Mouse (Mus musculus): ENCODE results near the gene Bptf.
"Not testable (repeated sequence)": the region's sequence is repeated elsewhere in the genome, so short reads cannot be mapped to it uniquely, and the experiment has no call there.

Gene Bptf

GRCm38 (mm10) chr11:107131749-107132421 lies at the start of gene Bptf:
Gene Bptf (minus strand): TSS chr11:107132127.
- DNase-seq (ENCODE audit: low spot score in 2 of 2): peak; percentile 86 to 91

- DNase-seq (ENCODE audit: low spot score in 2 of 2): no peak
These were observed 29.3 kb upstream of the Bptf start for GRCm38 (mm10) chr11:107161215-107161614.

DNA sequence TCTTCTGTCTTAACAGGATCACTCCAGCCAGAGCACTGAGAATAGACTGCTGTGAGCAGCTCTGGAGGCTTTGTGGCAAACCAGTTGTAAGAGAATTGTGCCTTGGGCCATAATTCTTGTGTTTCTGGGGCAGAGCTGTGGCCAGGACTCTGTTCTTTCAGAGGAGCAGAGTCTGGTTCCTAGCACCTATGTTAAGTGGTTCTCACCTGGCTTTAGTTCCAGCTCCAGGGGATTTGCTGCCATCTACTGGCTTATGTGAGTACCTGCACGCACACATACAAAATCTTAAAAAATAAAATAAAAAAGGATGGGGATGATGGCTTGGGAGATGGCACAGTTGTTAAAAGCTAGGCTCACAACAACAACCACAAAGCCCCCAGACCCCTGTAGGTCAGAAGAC lies 27.1 kb upstream of the Bptf start:
- DNase-seq (ENCODE audit: low spot score in 2 of 2): peak in 1 of 2 experiments; percentile 26

GRCm38 (mm10) chr11:107156977-107157642 lies 25.2 kb upstream of the Bptf start:
- DNase-seq (ENCODE audit: low spot score in 2 of 2): no peak

DNA sequence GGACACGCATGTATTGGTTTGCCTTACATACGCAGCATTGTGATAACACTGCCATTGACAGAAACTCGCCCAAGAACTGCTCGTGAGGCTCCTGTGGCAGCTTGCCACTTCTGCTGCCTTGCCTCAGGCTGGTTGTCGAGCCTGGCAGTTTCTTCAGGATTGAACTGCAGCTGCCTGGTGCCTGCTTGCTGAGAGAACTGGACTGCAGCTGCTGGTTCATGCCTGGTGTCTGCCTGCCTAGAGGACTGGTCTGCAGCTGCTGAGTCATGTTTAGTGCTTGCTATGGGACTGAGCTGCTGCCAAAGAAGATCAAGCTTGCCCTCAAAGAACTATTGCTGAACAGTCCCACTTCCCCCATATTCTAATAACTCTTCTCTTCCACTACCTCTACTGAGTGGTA lies 23.4 kb upstream of the Bptf start:
- no peak for DNase-seq (ENCODE audit: low spot score in 2 of 2)

DNA sequence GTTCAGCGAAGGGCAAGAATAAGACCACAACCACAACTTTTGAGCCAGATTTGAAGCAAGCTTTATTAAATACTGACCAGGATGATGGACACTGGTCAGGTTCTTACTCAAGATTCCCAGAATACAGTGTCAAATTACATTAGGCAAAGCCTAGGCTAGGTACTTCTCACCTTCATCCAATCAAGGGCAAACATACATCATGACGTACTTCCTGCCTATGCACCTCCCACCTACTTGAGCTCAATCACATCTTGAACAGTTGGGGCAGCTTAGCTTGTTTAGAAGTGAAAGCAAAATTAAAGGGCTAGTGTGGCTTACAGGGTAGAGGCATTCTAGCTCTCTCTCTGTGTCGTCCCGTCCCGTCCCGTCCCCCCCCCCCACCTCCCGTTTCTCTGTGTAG lies 22.5 kb upstream of the Bptf start:
- DNase-seq (ENCODE audit: low spot score in 2 of 2): no peak

GRCm38 (mm10) chr11:107153645-107154044 lies 21.7 kb upstream of the Bptf start:
- no peak for DNase-seq (ENCODE audit: low spot score in 2 of 2)

GRCm38 (mm10) chr11:107151809-107152208 lies 19.9 kb upstream of the Bptf start:
- DNase-seq (ENCODE audit: low spot score in 2 of 2): peak; percentile 15 to 45

DNA sequence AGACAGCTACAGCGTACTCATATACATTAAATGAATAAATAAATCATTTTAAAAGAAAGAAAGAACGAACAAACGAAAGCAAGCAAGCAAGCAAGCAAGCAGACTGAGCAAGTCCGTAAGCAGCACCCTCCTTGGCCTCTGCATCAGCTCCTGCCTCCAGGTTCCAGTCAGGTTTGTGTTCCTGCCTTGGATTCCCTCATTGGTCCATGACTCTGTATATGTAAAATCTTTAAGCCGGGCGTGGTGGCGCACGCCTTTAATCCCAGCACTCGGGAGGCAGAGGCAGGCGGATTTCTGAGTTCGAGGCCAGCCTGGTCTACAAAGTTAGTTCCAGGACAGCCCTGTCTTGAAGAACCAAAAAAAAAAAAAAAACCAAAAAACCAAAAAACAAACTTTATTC lies 12.0 kb upstream of the Bptf start:
- not testable (repeated sequence) for DNase-seq (ENCODE audit: low spot score in 2 of 2)

- no peak for DNase-seq (ENCODE audit: low spot score in 2 of 2)
These were observed 10.5 kb upstream of the Bptf start for GRCm38 (mm10) chr11:107142382-107142781.

GRCm38 (mm10) chr11:107140756-107141155 lies 8.8 kb upstream of the Bptf start:
- peak in 1 of 2 experiments; percentile 32 for DNase-seq (ENCODE audit: low spot score in 2 of 2)

DNA sequence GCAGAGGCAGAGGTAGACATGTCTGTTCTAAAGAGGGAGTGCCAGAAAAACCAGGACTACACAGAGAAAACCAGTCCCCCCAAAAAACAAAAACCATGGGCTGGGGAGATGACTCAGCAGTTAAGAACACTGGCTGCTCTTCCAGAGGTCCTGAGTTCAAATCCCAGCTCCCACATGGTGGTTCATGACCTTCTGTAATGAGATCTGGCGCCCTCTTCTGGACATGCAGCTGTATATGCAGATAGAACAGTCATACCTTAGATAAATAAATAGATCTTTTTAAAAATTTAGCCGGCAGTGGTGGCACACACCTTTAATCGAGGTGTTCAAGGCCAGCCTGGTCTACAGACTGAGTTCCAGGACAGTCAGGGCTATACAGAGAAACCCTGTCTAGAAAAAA lies 6.7 kb upstream of the Bptf start:
- DNase-seq (ENCODE audit: low spot score in 2 of 2): peak; percentile 36 to 55

GRCm38 (mm10) chr11:107137593-107137992 lies 5.7 kb upstream of the Bptf start:
- no peak for DNase-seq (ENCODE audit: low spot score in 2 of 2)

- DNase-seq (ENCODE audit: low spot score in 2 of 2): not testable (repeated sequence)
These were observed 4.5 kb upstream of the Bptf start for GRCm38 (mm10) chr11:107136458-107136857.

GRCm38 (mm10) chr11:107135741-107136140 lies 3.8 kb upstream of the Bptf start:
- DNase-seq (ENCODE audit: low spot score in 2 of 2): no peak

GRCm38 (mm10) chr11:107132426-107132825 lies 499 bp upstream of the Bptf start:
- DNase-seq (ENCODE audit: low spot score in 2 of 2): no peak

GRCm38 (mm10) chr11:107130879-107131748 lies 813 bp downstream of the Bptf start:
- peak; percentile 44 to 54 for DNase-seq (ENCODE audit: low spot score in 2 of 2)

DNA sequence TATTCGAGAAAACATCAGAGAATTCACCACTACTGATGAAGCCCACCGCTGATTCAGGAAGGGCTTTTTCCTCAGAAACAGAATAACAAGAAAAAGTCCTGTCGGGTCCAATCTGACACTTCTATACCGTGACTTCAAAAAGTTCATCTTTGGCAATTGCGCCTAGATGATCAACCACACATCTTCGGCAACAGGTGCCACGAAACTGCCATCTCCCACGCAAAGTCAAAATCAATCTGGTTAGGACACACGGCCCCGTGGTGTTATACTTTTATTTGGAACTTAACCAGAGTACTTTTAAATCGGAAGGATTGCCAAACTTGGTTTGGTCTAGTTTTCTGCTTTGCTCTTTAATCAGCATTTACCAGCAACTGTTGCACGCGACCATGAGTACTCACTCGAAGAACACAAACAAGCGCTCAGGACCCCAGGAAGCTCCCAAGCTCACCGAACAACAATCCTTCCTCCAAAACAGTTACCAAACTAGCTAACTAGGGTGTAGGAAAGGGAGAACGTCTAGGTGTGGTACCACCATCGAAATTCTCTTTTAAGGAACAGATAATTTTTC lies 1.6 kb downstream of the Bptf start:
- no peak for DNase-seq (ENCODE audit: low spot score in 2 of 2)

- DNase-seq (ENCODE audit: low spot score in 2 of 2): no peak
These were observed 2.3 kb downstream of the Bptf start for GRCm38 (mm10) chr11:107129641-107130040.

- not testable (repeated sequence) for DNase-seq (ENCODE audit: low spot score in 2 of 2)
These were observed 5.2 kb downstream of the Bptf start for GRCm38 (mm10) chr11:107126716-107127115.

DNA sequence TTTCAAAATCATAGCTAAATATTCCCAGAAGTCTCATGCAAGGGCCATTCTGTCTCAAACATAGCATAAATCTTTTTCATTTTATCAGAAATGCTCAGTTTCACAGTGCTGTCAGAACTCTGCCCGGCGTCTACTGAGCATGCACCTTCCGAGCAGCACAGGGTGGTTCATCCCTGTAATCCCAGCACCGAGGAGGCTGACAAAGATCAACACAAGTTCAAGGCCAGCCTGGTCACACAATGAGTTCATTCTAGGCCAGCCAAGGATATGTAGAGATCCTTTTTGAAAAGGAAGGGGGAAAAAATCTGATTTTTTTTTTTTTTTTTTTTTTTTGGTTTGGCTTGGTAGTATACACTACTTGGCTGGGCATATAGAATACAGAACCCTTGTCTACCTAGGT lies 6.9 kb downstream of the Bptf start:
- no peak for DNase-seq (ENCODE audit: low spot score in 2 of 2)

GRCm38 (mm10) chr11:107124327-107124731 lies 7.6 kb downstream of the Bptf start:
- peak; percentile 72 for DNase-seq (ENCODE audit: low spot score in 2 of 2)
